Mouse (Mus musculus) neural tube, embryonic 12.5 days (tissue): ENCODE data around the gene Vmn1r236. TPM values are rescaled to one million over a fixed set of nuclear protein-coding genes. Genes with fewer than 3 reads are reported as not detected.
A peak's percentile ranks its signal among the peaks of the same experiment; 100 is the strongest.

Source experiments
- ATAC-seq: fragments of 200-750 bp; cut with Nextera tagmentation; 2 replicates; pipeline ENCODE4 v1.8.0; 2017; ENCODE audit warnings: low read depth, mild to moderate bottlenecking, moderate TSS enrichment, moderate library complexity; ENCODE audit not compliant: low FRiP score
- H3K27ac ChIP-seq: fragments of 300-500 bp; sonication (generic); 2 replicates; pipeline ENCODE4 v1.5.1; 2016
- H3K27me3 ChIP-seq: fragments of 300-500 bp; sonication (generic); replicated peaks from 2 replicates; pipeline ENCODE4 v1.6.1; 2016; ENCODE audit warnings: mild to moderate bottlenecking
- H3K36me3 ChIP-seq: fragments of 300-500 bp; sonication (generic); 2 replicates; pipeline ENCODE4 v1.6.1; 2016; ENCODE audit warnings: mild to moderate bottlenecking
- H3K4me1 ChIP-seq: fragments of 300-500 bp; sonication (generic); 2 replicates; pipeline ENCODE4 v1.6.1; 2016
- H3K4me2 ChIP-seq: fragments of 300-500 bp; sonication (generic); replicated peaks from 2 replicates; pipeline ENCODE4 v1.6.1; 2016; ENCODE audit warnings: mild to moderate bottlenecking
- H3K4me3 ChIP-seq: fragments of 300-500 bp; sonication (generic); 2 replicates; pipeline ENCODE4 v1.5.1; 2016
- H3K9ac ChIP-seq: fragments of 300-500 bp; sonication (generic); 2 replicates; pipeline ENCODE4 v1.6.1; 2016; ENCODE audit warnings: mild to moderate bottlenecking
- H3K9me3 ChIP-seq: fragments of 300-500 bp; sonication (generic); 2 replicates; pipeline ENCODE4 v1.6.1; 2016; ENCODE audit warnings: mild to moderate bottlenecking
- WGBS: fragments of 180-500 bp; shearing (Covaris S2); methylation state at CpG from one replicate; pipeline ENCODE4 v1.1.7; 2016; 5-methylcytosine and 5-hydroxymethylcytosine counted together
- microRNA-seq: library from miRNA; unstranded; fragments of <30 nt; microRNA quantifications from one replicate; pipeline ENCODE4, GENCODE M21; 2017
- polyA plus RNA-seq: library from polyadenylated mRNA; unstranded; fragments of >200 nt; fragmentation: Nextera tagmentation; extraction: Ambion mirVana; gene quantifications from 2 replicates; pipeline ENCODE4 v1.2.1, GENCODE M21; 2016

Gene Vmn1r236
- not detected in 2 replicates for polyA plus RNA-seq

GRCm38 (mm10) chr17:21282642-21283041 is at the start of gene Vmn1r236:
Gene Vmn1r236 (plus strand): TSS chr17:21282942.
- Histone ChIP-seq H3K9me3 (no peaks in the 10 kb centered on the region), H3K4me1 (no peaks in the 10 kb centered on the region), H3K4me2 (no peak within 1 kb of the TSS), H3K27ac (no peak within 1 kb of the TSS), H3K36me3 (no peaks in the 10 kb centered on the region), H3K27me3 (no peaks in the 10 kb centered on the region), H3K4me3 (no peak within 1 kb of the TSS), H3K9ac (no peak within 1 kb of the TSS)
- 81% methylated on average over 3 of the region's 3 CpGs for WGBS
- no peak for ATAC-seq

GRCm38 (mm10) chr17:21256111-21256510 is 26.6 kb upstream of the Vmn1r236 start, which contains the start of gene Vmn1r235:
Gene Vmn1r235 (plus strand): TSS chr17:21256411.
- Histone ChIP-seq H3K9me3 (no peaks in the 10 kb centered on the region), H3K9ac (no peak within 1 kb of the TSS), H3K4me3 (no peak within 1 kb of the TSS), H3K4me2 (no peak within 1 kb of the TSS), H3K4me1 (no peaks in the 10 kb centered on the region), H3K36me3 (no peaks in the 10 kb centered on the region), H3K27ac (no peak within 1 kb of the TSS), H3K27me3 (no peaks in the 10 kb centered on the region)
- ATAC-seq = no peak

GRCm38 (mm10) chr17:21272103-21272502 is 10.6 kb upstream of the Vmn1r236 start:
- Histone ChIP-seq H3K9me3 (no peaks in the 10 kb centered on the region), H3K4me1 (no peaks in the 10 kb centered on the region), H3K4me3 (no peak overlapping the region), H3K4me2 (no peak overlapping the region), H3K36me3 (no peaks in the 10 kb centered on the region), H3K27me3 (no peaks in the 10 kb centered on the region), H3K27ac (no peak overlapping the region), H3K9ac (no peak overlapping the region)
- 11% methylated on average over 4 of the region's 4 CpGs for WGBS
- ATAC-seq = peak; percentile 58; the same call in 1 of the 2 replicates

- Histone ChIP-seq H3K4me3 (no peak overlapping the region), H3K36me3 (no peaks in the 10 kb centered on the region), H3K9ac (no peak overlapping the region), H3K27ac (no peak overlapping the region), H3K9me3 (no peaks in the 10 kb centered on the region), H3K4me1 (no peaks in the 10 kb centered on the region), H3K27me3 (no peaks in the 10 kb centered on the region), H3K4me2 (no peak overlapping the region)
- no peak for ATAC-seq
Observed at GRCm38 (mm10) chr17:21284395-21284794, 1.7 kb downstream of the Vmn1r236 start.

- Histone ChIP-seq H3K4me1 (no peaks in the 10 kb centered on the region), H3K4me3 (no peak overlapping the region), H3K9me3 (no peaks in the 10 kb centered on the region), H3K4me2 (no peak overlapping the region), H3K27ac (no peak overlapping the region), H3K27me3 (no peaks in the 10 kb centered on the region), H3K36me3 (no peaks in the 10 kb centered on the region), H3K9ac (no peak overlapping the region)
- no peak for ATAC-seq
Observed at GRCm38 (mm10) chr17:21289695-21290094, 7.0 kb downstream of the Vmn1r236 start.

- Histone ChIP-seq H3K27ac (no peak within 1 kb of the TSS), H3K4me3 (no peak within 1 kb of the TSS), H3K36me3 (no peaks in the 10 kb centered on the region), H3K4me2 (no peak within 1 kb of the TSS), H3K27me3 (no peaks in the 10 kb centered on the region), H3K4me1 (no peaks in the 10 kb centered on the region), H3K9me3 (no peaks in the 10 kb centered on the region), H3K9ac (no peak within 1 kb of the TSS)
- ATAC-seq = no peak
Observed at GRCm38 (mm10) chr17:21311565-21311964, 28.8 kb downstream of the Vmn1r236 start, which contains the start of gene Vmn1r237. Gene Vmn1r237 (plus strand): TSS chr17:21311865.

Small RNA genes lying within 50 kb of the gene (microRNA-seq; reads per million reads assigned to microRNA genes)
- not detected for gene Gm26384

Other genes with a start within 250 kb of the Vmn1r236 start
- gene Vmn1r234, start 56.9 kb upstream of the Vmn1r236 start, polyA plus RNA-seq = not detected in 2 replicates
- not detected in 2 replicates for gene Vmn1r235, start 26.5 kb upstream of the Vmn1r236 start, polyA plus RNA-seq
- not detected in 2 replicates for gene Vmn1r237, start 28.9 kb downstream of the Vmn1r236 start, polyA plus RNA-seq
- 2.7 and 3.2 TPM in 2 replicates for gene Zfp677, start 100.8 kb downstream of the Vmn1r236 start, polyA plus RNA-seq
- gene Zfp54, start 140.3 kb downstream of the Vmn1r236 start, polyA plus RNA-seq = 3.5 and 4.1 TPM in 2 replicates
- 13.8 and 15.1 TPM in 2 replicates for gene Zfp51, start 167.4 kb downstream of the Vmn1r236 start, polyA plus RNA-seq
- gene Zfp53, start 206.1 kb downstream of the Vmn1r236 start, polyA plus RNA-seq = 8.1 and 9.5 TPM in 2 replicates